Mouse (Mus musculus): ENCODE data around the gene Col4a1. TPM values are rescaled to one million over a fixed set of nuclear protein-coding genes. Genes with fewer than 3 reads are reported as not detected.

The Col4a1 gene
- polyA plus RNA-seq, 1 experiment from 2014 or later = 130 TPM

- WGBS = 85% methylated on average over 6 of the region's 6 CpGs
- no peak overlapping the region for H3K27ac ChIP-seq (ENCODE audit: low read depth, low read length)
- no peaks in the 10 kb centered on the region for H3K9me3 ChIP-seq (ENCODE audit: control insufficient read depth, low read length)
- H3K27me3 ChIP-seq (ENCODE audit: control insufficient read depth, insufficient read depth, low read length) = no peaks in the 10 kb centered on the region
- H3K36me3 ChIP-seq (ENCODE audit: control insufficient read depth, insufficient read depth, low read length) = no peaks in the 10 kb centered on the region
- H3K4me1 ChIP-seq (ENCODE audit: control insufficient read depth, insufficient read depth, low read length) = no peaks in the 10 kb centered on the region
- ATAC-seq (ENCODE audit: insufficient read depth, low FRiP score, low TSS enrichment) (no peak), DNase-seq (ENCODE audit: low spot score) (no peak)
- H3K4me3 ChIP-seq (ENCODE audit: low read depth, low read length) = no peak overlapping the region
- H3K4me2 ChIP-seq (ENCODE audit: low read depth) = no peak overlapping the region
- no peak overlapping the region for H3K9ac ChIP-seq (ENCODE audit: low read length)
These were observed 40.4 kb downstream of the Col4a1 start for GRCm38 (mm10) chr8:11272205-11272604.

GRCm38 (mm10) chr8:11270826-11271225, 41.8 kb downstream of the Col4a1 start:
- Histone ChIP-seq H3K4me1 (ENCODE audit: control insufficient read depth, insufficient read depth, low read length) (no peaks in the 10 kb centered on the region), H3K36me3 (ENCODE audit: control insufficient read depth, insufficient read depth, low read length) (no peaks in the 10 kb centered on the region), H3K9ac (ENCODE audit: low read length) (no peak overlapping the region), H3K27me3 (ENCODE audit: control insufficient read depth, insufficient read depth, low read length) (no peaks in the 10 kb centered on the region), H3K27ac (ENCODE audit: low read depth, low read length) (no peak overlapping the region), H3K4me2 (ENCODE audit: low read depth) (no peak overlapping the region), H3K9me3 (ENCODE audit: control insufficient read depth, low read length) (no peaks in the 10 kb centered on the region), H3K4me3 (ENCODE audit: low read depth, low read length) (no peak overlapping the region)
- ATAC-seq (ENCODE audit: insufficient read depth, low FRiP score, low TSS enrichment) (no peak), DNase-seq (ENCODE audit: low spot score) (no peak)
- 73% methylated on average over 6 of the region's 6 CpGs for WGBS

- Histone ChIP-seq H3K36me3 (ENCODE audit: control insufficient read depth, insufficient read depth, low read length) (no peaks in the 10 kb centered on the region), H3K4me1 (ENCODE audit: control insufficient read depth, insufficient read depth, low read length) (no peaks in the 10 kb centered on the region), H3K4me2 (ENCODE audit: low read depth) (no peak overlapping the region), H3K9ac (ENCODE audit: low read length) (no peak overlapping the region), H3K9me3 (ENCODE audit: control insufficient read depth, low read length) (no peaks in the 10 kb centered on the region), H3K27ac (ENCODE audit: low read depth, low read length) (no peak overlapping the region), H3K27me3 (ENCODE audit: control insufficient read depth, insufficient read depth, low read length) (no peaks in the 10 kb centered on the region), H3K4me3 (ENCODE audit: low read depth, low read length) (no peak overlapping the region)
- ATAC-seq (ENCODE audit: insufficient read depth, low FRiP score, low TSS enrichment) (no peak), DNase-seq (ENCODE audit: low spot score) (no peak)
- WGBS = 73% methylated on average over 6 of the region's 6 CpGs
These were observed 43.9 kb downstream of the Col4a1 start for GRCm38 (mm10) chr8:11268753-11269152.

GRCm38 (mm10) chr8:11266471-11266870, 46.2 kb downstream of the Col4a1 start:
- H3K9ac ChIP-seq (ENCODE audit: low read length) = no peak overlapping the region
- no peak overlapping the region for H3K27ac ChIP-seq (ENCODE audit: low read depth, low read length)
- H3K9me3 ChIP-seq (ENCODE audit: control insufficient read depth, low read length) = no peaks in the 10 kb centered on the region
- 89% methylated on average over 2 of the region's 2 CpGs for whole genome bisulfite sequencing
- H3K4me2 ChIP-seq (ENCODE audit: low read depth) = no peak overlapping the region
- H3K4me3 ChIP-seq (ENCODE audit: low read depth, low read length) = no peak overlapping the region
- no peak for ATAC-seq (ENCODE audit: insufficient read depth, low FRiP score, low TSS enrichment)
- no peaks in the 10 kb centered on the region for H3K27me3 ChIP-seq (ENCODE audit: control insufficient read depth, insufficient read depth, low read length)
- no peak for DNase-seq (ENCODE audit: low spot score)
- no peaks in the 10 kb centered on the region for H3K4me1 ChIP-seq (ENCODE audit: control insufficient read depth, insufficient read depth, low read length)
- no peaks in the 10 kb centered on the region for H3K36me3 ChIP-seq (ENCODE audit: control insufficient read depth, insufficient read depth, low read length)

GRCm38 (mm10) chr8:11265971-11266370, 46.7 kb downstream of the Col4a1 start:
- H3K9ac ChIP-seq (ENCODE audit: low read length) = no peak overlapping the region
- H3K4me1 ChIP-seq (ENCODE audit: control insufficient read depth, insufficient read depth, low read length) = no peaks in the 10 kb centered on the region
- WGBS = 83% methylated on average over 3 of the region's 3 CpGs

GRCm38 (mm10) chr8:11263848-11264247, 48.8 kb downstream of the Col4a1 start:
- WGBS = 85% methylated on average over 6 of the region's 6 CpGs

More at GRCm38 (mm10) chr8:11265971-11266370, 46.7 kb downstream of the Col4a1 start:
- H3K27ac ChIP-seq (ENCODE audit: low read depth, low read length) = no peak overlapping the region
- no peaks in the 10 kb centered on the region for H3K27me3 ChIP-seq (ENCODE audit: control insufficient read depth, insufficient read depth, low read length)
- DNase-seq (ENCODE audit: low spot score) (no peak), ATAC-seq (ENCODE audit: insufficient read depth, low FRiP score, low TSS enrichment) (no peak)
- no peak overlapping the region for H3K4me3 ChIP-seq (ENCODE audit: low read depth, low read length)
- no peaks in the 10 kb centered on the region for H3K36me3 ChIP-seq (ENCODE audit: control insufficient read depth, insufficient read depth, low read length)
- no peaks in the 10 kb centered on the region for H3K9me3 ChIP-seq (ENCODE audit: control insufficient read depth, low read length)
- no peak overlapping the region for H3K4me2 ChIP-seq (ENCODE audit: low read depth)

GRCm38 (mm10) chr8:11262031-11262735, 50.4 kb downstream of the Col4a1 start:
- no peak overlapping the region for H3K27ac ChIP-seq (ENCODE audit: low read depth, low read length)
- 75% methylated on average over 15 of the region's 15 CpGs for WGBS
- no peaks in the 10 kb centered on the region for H3K27me3 ChIP-seq (ENCODE audit: control insufficient read depth, insufficient read depth, low read length)
- no peak overlapping the region for H3K4me3 ChIP-seq (ENCODE audit: low read depth, low read length)
- H3K4me1 ChIP-seq (ENCODE audit: control insufficient read depth, insufficient read depth, low read length) = 0 out of 2 replicates have a peak, but pooled peaks cover 2% of the 10 kb centered on the region
- DNase-seq (ENCODE audit: low spot score) (no peak), ATAC-seq (ENCODE audit: insufficient read depth, low FRiP score, low TSS enrichment) (no peak)
- no peaks in the 10 kb centered on the region for H3K9me3 ChIP-seq (ENCODE audit: control insufficient read depth, low read length)
- no peaks in the 10 kb centered on the region for H3K36me3 ChIP-seq (ENCODE audit: control insufficient read depth, insufficient read depth, low read length)
- H3K9ac ChIP-seq (ENCODE audit: low read length) = no peak overlapping the region
- no peak overlapping the region for H3K4me2 ChIP-seq (ENCODE audit: low read depth)

More at GRCm38 (mm10) chr8:11263848-11264247, 48.8 kb downstream of the Col4a1 start:
- Histone ChIP-seq H3K9ac (ENCODE audit: low read length) (no peak overlapping the region), H3K27me3 (ENCODE audit: control insufficient read depth, insufficient read depth, low read length) (no peaks in the 10 kb centered on the region), H3K27ac (ENCODE audit: low read depth, low read length) (no peak overlapping the region), H3K4me2 (ENCODE audit: low read depth) (no peak overlapping the region), H3K36me3 (ENCODE audit: control insufficient read depth, insufficient read depth, low read length) (no peaks in the 10 kb centered on the region), H3K4me3 (ENCODE audit: low read depth, low read length) (no peak overlapping the region), H3K4me1 (ENCODE audit: control insufficient read depth, insufficient read depth, low read length) (0 out of 2 replicates have a peak, but pooled peaks cover 2% of the 10 kb centered on the region), H3K9me3 (ENCODE audit: control insufficient read depth, low read length) (no peaks in the 10 kb centered on the region)
- DNase-seq (ENCODE audit: low spot score) (no peak), ATAC-seq (ENCODE audit: insufficient read depth, low FRiP score, low TSS enrichment) (no peak)

- 35% methylated on average over 10 of the region's 10 CpGs for WGBS
- Histone ChIP-seq H3K36me3 (ENCODE audit: control insufficient read depth, insufficient read depth, low read length) (no peaks in the 10 kb centered on the region), H3K4me2 (ENCODE audit: low read depth) (no peak overlapping the region), H3K4me3 (ENCODE audit: low read depth, low read length) (no peak overlapping the region), H3K27me3 (ENCODE audit: control insufficient read depth, insufficient read depth, low read length) (no peaks in the 10 kb centered on the region), H3K4me1 (ENCODE audit: control insufficient read depth, insufficient read depth, low read length) (0 out of 2 replicates have a peak, but pooled peaks cover 2% of the 10 kb centered on the region), H3K27ac (ENCODE audit: low read depth, low read length) (no peak overlapping the region), H3K9ac (ENCODE audit: low read length) (no peak overlapping the region), H3K9me3 (ENCODE audit: control insufficient read depth, low read length) (no peaks in the 10 kb centered on the region)
- no peak for ATAC-seq (ENCODE audit: insufficient read depth, low FRiP score, low TSS enrichment)
- DNase-seq (ENCODE audit: low spot score) = no peak
These were observed 52.6 kb downstream of the Col4a1 start for GRCm38 (mm10) chr8:11259832-11260615.

Data from neural tube, embryonic 11.5 days (tissue).